Mouse (Mus musculus) c-Kit-positive CD71-positive TER-119-negative erythroid progenitor cells, embryonic 14.5 days (primary cell): Measurements from ENCODE around the gene Olfr1474.
"Not testable (repeated sequence)": the region's sequence is repeated elsewhere in the genome, so short reads cannot be mapped to it uniquely, and the experiment has no call there.

ENCODE experiments used
- DNase-seq: peaks from one replicate; pipeline ENCODE4 v3.0.0-alpha.2; 2013; ENCODE audit warnings: low read depth

Olfr1474 gene

DNA sequence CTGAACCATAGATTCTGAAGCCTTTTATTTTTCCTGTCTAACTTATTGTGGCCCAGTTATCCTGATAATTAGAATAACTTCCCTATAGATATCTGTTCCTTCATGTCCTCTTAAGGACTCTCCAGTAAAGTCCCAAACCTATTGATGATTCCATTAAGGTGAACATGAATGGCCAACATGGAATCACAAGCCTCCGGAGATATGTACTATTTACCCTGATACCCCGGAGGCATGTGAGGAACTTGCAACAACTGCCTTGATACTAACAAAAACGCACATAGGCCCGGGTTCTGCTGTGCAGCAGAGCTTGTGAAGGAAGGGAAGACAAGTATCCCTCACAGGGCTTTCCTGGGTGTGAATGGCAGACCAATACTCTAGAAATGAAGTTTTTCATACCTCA, at the start of gene Olfr1474:
Gene Olfr1474 (plus strand): TSS at position 301 of the 400 bp plus-strand sequence.
- DNase-seq: not testable (repeated sequence)

DNA sequence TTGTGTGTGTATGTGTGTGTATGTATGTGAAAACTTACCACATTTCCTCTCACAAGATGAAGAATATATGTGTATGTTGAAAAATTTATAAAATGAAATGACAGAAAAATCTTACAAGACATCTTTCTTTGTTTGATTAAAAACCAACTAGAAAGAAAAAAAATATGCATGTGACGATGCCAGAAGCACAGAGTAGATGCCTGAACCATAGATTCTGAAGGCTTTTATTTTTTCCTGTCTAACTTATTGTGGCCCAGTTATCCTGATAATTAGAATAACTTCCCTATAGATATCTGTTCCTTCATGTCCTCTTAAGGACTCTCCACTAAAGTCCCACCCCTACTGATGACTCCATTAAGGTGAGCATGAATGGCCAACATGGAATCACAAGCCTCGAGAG, 26.3 kb upstream of the Olfr1474 start, which contains the start of gene Olfr1471:
Gene Olfr1471 (plus strand): TSS at position 301 of the 400 bp plus-strand sequence.
- not testable (repeated sequence) for DNase-seq

DNA sequence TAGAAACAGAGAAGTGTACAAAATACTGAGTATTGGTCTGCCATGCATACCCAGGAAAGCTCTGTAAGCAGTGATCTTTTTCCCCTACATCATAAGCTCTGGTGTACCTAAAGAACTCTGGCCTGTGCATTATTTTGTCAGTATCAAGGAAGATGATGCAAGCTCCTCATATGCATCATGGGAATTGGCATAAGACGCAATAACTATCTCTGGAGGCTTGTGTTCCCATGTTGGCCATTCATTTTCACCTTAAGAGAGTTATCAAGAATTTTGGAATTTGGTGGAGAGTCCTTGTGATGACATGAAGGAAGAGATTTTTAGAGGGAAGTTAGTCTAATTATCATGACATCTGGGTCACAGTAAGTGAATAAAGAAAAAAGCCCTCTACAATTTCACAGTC, 13.4 kb upstream of the Olfr1474 start, which contains the start of gene Olfr1472:
Gene Olfr1472 (minus strand): TSS at position 101 of the 400 bp plus-strand sequence.
- no peak for DNase-seq

DNA sequence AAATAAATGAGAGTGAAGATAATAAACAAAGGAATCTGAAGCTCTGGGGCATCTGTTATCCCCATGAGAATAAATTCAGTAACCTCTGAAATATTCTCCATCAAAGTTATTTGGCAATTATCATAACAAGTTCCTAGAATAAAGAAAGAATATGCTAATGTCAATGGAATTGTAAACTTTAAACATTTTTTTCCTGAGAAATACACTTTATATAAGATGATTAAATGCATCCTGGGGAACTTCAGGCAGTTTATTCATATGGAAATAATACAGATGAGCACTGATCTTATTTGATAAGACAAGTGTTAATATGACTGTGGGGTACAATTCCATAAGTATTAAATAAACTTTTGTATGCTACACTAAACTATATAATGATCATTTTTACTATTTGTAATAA, 10.7 kb downstream of the Olfr1474 start, which contains the start of gene Olfr1475:
Gene Olfr1475 (minus strand): TSS at position 101 of the 400 bp plus-strand sequence.
- DNase-seq: no peak

DNA sequence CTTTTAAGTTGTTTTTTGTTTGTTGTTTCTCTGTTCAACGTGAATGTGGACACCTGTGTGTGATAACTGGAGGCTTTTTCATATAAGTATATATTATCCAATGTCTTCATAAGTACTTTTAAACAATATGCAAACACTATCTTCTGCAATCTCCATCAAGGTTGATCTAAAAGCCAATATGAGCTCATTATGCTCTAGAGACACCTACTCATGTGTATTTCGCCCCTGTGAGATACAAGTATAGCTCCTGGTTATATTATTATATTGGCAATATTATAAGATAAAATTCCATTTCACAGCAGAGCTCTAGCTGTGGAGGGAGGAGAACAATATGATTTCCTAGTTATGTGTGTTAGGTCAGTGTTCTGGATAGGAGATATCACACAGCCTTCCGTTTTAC, 30.9 kb downstream of the Olfr1474 start, which contains the start of gene Olfr1477:
Gene Olfr1477 (plus strand): TSS at position 301 of the 400 bp plus-strand sequence.
- DNase-seq: no peak
